Mouse (Mus musculus) cerebellum, adult 2 months (tissue): ENCODE data around the gene Poc1a.

Experiments
- CTCF ChIP-seq: fragments of 200-500 bp; IDR thresholded peaks from 2 replicates; pipeline ENCODE4 v1.5.1; 2011; ENCODE audit warnings: low read depth, mild to moderate bottlenecking, control low read depth, low read length, moderate library complexity, borderline replicate concordance; ENCODE audit not compliant: insufficient read depth
- POLR2A ChIP-seq: fragments of 200-500 bp; IDR thresholded peaks from 2 replicates; pipeline ENCODE4 v1.6.1; 2011; ENCODE audit warnings: low read length, control low read depth, borderline replicate concordance; ENCODE audit not compliant: insufficient read depth

GRCm38 (mm10) chr9:106302446-106303150 lies 21.7 kb downstream of the Poc1a start:
- TF ChIP-seq POLR2A (no peak), CTCF (no peak)
